Mouse (Mus musculus): Measurements from ENCODE around the gene Itgb1bp1.

The Itgb1bp1 gene

DNA sequence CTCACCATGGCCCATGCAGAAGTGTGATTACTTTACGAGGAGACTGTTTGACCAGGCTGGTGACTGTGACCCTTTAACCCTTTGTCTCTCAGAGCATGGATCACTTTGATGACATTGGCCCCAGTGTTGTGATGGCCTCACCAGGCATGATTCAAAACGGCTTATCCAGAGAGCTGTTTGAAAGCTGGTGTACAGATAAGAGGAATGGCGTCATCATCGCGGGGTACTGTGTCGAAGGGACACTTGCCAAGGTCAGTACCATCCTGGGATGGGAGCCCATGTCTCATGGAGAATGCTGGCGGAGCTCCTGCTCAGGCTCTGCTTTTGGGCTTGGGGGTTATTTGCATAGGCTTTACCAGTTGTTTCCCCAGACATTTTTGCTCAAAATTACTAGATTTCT is 15.2 kb upstream of the Itgb1bp1 start:
- DNase-seq (ENCODE audit: low spot score in 2 of 2) = no peak

DNA sequence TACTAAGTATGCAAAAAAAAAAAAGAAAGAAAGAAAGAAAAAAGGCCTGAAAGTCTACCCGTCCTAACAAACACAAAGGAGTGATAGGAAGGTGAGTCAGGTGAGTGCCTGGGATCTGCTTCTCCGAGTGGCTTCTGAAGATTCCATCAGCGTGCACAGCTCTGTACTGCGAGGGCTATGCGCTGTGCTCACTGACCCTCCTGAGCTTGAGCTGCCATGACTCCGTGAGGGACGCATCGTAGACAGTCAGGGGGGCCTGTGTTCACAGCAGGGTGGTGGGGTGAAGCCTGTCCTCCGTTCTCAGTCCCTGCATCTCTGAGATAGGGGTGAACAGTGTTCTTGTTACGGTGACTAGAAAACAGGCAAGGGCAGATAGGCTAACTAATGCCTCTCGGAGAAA is 12.8 kb upstream of the Itgb1bp1 start:
- DNase-seq (ENCODE audit: low spot score in 2 of 2) = no peak

GRCm38 (mm10) chr12:21289651-21290050 is 3.6 kb upstream of the Itgb1bp1 start:
- no peak for DNase-seq (ENCODE audit: low spot score in 2 of 2)

- no peak for DNase-seq (ENCODE audit: low spot score in 2 of 2)
Measured at GRCm38 (mm10) chr12:21288716-21289395, 2.8 kb upstream of the Itgb1bp1 start.

- DNase-seq (ENCODE audit: low spot score in 2 of 2) = no peak
Measured at GRCm38 (mm10) chr12:21286712-21287650, 897 bp upstream of the Itgb1bp1 start.

GRCm38 (mm10) chr12:21285508-21286242 is 409 bp downstream of the Itgb1bp1 start:
- DNase-seq (ENCODE audit: low spot score in 2 of 2) = no peak

DNA sequence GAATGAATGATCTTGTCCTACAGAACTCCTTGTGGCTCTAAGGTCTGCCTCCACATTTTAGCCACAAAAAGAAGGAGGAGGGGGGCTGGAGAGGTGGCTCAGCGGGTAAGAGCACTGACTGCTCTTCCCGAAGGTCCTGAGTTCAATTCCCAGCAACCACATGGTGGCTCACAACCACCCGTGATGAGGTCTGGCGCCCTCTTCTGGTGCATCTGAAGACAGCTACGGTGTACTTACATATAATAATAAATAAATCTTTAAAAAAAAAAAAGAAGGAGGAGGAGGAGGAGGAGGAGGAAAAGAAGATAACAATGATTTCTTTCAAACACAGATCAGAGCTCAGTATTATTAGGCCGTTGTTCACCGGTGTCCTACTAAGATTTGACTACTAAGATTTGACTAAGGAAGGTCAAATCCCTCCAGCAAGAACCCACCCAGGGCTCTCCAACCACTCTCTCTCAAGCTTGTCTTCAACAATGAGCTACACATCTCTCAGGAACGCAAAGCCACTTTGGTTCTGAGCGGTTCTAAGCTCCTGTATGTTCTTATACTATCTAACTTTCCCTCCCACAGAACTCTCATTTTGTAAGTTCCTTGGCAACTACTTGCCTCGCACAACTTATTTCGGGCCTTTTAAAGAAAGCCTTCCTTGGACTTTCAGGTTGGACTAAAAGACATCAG is 1.2 kb downstream of the Itgb1bp1 start, which contains the start of gene Cpsf3:
TSS of gene Cpsf3 (plus strand) at position 631 of the 681 bp plus-strand sequence.
- DNase-seq (ENCODE audit: low spot score in 2 of 2) = no peak

DNA sequence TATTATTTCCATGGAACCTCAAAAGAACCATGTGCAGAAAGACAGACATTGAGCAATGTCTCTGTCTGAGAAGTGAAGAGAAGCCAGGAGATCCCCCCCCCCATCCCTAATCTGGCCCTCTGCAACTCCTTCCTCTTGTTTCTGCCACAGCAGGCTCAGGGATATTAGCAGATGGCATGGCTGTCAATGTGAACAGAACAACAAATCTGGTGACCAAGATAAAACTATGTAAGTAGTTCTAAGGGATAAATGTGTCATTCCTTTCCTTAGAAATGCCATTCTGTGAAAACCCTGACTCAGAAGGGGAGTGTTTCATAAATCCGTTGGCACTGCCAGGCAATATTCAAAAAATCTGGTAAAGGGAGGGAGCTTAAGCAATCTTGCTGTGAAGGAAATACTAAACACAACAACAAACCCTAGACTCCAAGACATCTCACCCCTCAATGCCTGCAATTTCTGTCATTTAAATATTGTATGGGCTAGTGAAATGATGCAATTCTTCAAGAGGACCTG is 8.7 kb downstream of the Itgb1bp1 start:
- no peak for DNase-seq (ENCODE audit: low spot score in 2 of 2)

DNA sequence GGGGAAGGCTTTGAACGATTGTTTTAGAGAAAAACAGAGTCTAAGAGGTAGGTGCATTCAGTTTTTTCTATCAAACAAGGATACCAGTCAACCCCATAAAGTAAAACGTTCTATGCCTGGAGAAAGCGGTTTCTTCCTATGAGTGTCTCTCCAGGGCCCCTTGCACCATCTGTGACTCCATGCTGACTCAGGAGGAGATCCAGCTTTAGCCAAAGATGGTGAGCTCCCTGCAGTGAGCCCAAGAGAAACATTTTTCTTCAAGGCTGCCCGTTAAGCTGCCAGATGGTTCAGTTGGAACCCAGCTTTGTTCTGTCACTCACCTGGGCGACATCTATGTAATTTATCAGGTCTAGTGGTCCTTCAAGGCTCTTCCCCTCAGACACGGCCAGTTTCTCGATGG is 11.6 kb downstream of the Itgb1bp1 start:
- no peak for DNase-seq (ENCODE audit: low spot score in 2 of 2)

- DNase-seq (ENCODE audit: low spot score in 2 of 2) = no peak
Measured at GRCm38 (mm10) chr12:21268083-21268616, 17.9 kb downstream of the Itgb1bp1 start.

GRCm38 (mm10) chr12:21266784-21267098 is 19.3 kb downstream of the Itgb1bp1 start:
- DNase-seq (ENCODE audit: low spot score in 2 of 2) = no peak

DNA sequence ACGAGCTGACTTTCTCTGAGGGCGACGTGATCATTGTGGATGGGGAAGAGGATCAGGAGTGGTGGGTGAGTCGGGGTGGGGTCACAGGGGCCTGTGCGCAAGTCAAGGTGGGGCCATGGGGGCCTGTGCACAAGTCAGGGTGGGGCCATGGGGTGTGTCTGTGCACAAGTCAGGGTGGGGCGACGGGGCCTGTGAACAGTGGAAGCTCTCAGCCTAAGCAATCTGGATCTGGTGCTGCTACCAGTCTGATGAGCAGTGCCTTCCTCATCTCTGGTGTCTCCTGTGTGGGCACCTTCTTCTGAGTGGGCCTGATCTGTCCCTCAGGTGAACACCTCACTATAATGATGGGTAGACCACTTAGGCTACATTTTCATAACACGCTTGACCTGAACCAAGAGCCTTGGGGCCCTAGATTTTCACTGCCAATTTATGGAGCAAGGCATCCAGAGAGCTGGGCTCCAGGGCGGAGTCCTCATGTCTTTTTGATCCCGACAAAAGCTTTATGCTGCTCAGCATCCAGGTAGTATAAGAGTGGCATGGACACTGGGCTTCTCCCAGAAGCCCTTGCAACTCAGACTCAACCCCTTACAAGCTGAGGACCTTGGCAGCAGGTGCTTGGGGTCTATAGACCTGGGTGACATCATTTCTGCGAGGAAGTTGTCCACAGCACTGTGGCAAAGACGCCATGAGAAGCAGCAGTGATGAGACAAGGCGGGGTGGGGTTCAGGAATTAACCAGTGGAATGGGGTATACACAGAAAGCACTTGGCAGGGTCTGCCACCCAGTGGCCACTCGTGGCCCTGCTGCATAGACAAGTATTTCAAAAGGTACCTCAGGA is 19.9 kb downstream of the Itgb1bp1 start:
- DNase-seq (ENCODE audit: low spot score in 2 of 2) = peak in 1 of 2 experiments; percentile 39

DNA sequence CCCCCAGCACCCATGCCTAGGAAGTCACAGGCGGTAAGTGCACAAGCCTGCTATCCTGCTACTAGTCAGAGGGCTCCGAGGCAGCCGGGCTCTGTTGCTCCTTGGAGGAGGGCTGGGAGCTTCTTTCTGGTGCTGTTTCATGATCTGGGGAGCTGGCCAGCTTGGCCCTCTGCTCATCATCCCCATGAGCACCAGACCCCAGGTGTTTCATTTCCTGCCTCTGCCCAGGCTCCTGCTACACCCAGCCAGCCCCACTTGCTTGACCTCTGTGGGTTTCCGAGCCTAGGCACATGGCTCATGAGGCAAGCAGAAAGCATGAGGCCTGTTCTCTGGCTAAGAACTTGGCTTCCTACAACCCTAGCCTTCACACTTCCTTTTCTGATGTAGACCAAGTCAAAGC is 20.6 kb downstream of the Itgb1bp1 start:
- DNase-seq (ENCODE audit: low spot score in 2 of 2) = no peak

GRCm38 (mm10) chr12:21264970-21265369 is 21.1 kb downstream of the Itgb1bp1 start:
- no peak for DNase-seq (ENCODE audit: low spot score in 2 of 2)

GRCm38 (mm10) chr12:21264241-21264640 is 21.8 kb downstream of the Itgb1bp1 start:
- DNase-seq (ENCODE audit: low spot score in 2 of 2) = no peak

GRCm38 (mm10) chr12:21263256-21263655 is 22.8 kb downstream of the Itgb1bp1 start:
- no peak for DNase-seq (ENCODE audit: low spot score in 2 of 2)

DNA sequence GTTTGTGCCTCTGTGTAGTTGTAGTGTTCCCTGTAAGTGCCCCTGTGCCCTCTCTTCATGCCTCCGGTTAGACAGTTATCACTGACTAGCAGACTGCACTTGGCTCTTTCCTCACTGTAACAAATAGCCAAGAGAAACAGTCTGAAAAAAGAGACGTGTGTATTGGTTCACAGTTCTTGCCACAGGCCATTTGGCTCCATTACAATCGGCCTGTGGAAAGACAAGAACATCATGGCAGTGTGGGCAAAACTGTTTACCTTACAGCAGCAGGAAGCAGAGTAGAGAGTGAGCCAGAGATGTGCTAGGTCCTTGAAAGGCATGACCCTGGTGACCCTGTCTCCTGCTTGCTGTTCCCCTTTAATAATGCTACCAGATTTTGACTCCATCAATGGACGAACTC is 24.6 kb downstream of the Itgb1bp1 start:
- no peak for DNase-seq (ENCODE audit: low spot score in 2 of 2)

GRCm38 (mm10) chr12:21260494-21261256 is 25.4 kb downstream of the Itgb1bp1 start:
- DNase-seq (ENCODE audit: low spot score in 2 of 2) = no peak

GRCm38 (mm10) chr12:21247711-21248392 is 38.2 kb downstream of the Itgb1bp1 start:
- no peak for DNase-seq (ENCODE audit: low spot score in 2 of 2)

Measured in urinary bladder, postnatal 4 days (tissue).